Mouse (Mus musculus) forebrain, embryonic 12.5 days (tissue): ENCODE results near the gene Neo1. TPM values are rescaled to one million over a fixed set of nuclear protein-coding genes. Genes with fewer than 3 reads are reported as not detected.

Experiments used
- ATAC-seq: fragments of 200-750 bp; cut with Nextera tagmentation; 2 replicates; pipeline ENCODE4 v1.8.0; 2017; ENCODE audit warnings: moderate TSS enrichment; ENCODE audit not compliant: low FRiP score
- H3K27ac ChIP-seq: fragments of 300-500 bp; sonication (generic); 2 replicates; pipeline ENCODE4 v1.5.1; 2016; ENCODE audit warnings: mild to moderate bottlenecking
- H3K27me3 ChIP-seq: fragments of 300-500 bp; sonication (generic); 2 replicates; pipeline ENCODE4 v1.6.1; 2016; ENCODE audit warnings: mild to moderate bottlenecking
- H3K36me3 ChIP-seq: fragments of 300-500 bp; sonication (generic); replicated peaks from 2 replicates; pipeline ENCODE4 v1.6.1; 2016; ENCODE audit warnings: mild to moderate bottlenecking
- H3K4me1 ChIP-seq: fragments of 300-500 bp; sonication (generic); 2 replicates; pipeline ENCODE4 v1.6.1; 2016
- H3K4me2 ChIP-seq: fragments of 300-500 bp; sonication (generic); 2 replicates; pipeline ENCODE4 v1.6.1; 2016; ENCODE audit warnings: mild to moderate bottlenecking, moderate library complexity
- H3K4me3 ChIP-seq: fragments of 300-500 bp; sonication (generic); replicated peaks from 2 replicates; pipeline ENCODE4 v1.5.1; 2016; ENCODE audit warnings: mild to moderate bottlenecking
- H3K9ac ChIP-seq: fragments of 300-500 bp; sonication (generic); 2 replicates; pipeline ENCODE4 v1.6.1; 2016; ENCODE audit warnings: mild to moderate bottlenecking
- H3K9me3 ChIP-seq: fragments of 300-500 bp; sonication (generic); 2 replicates; pipeline ENCODE4 v1.6.1; 2016
- WGBS: fragments of 180-500 bp; shearing (Covaris S2); methylation state at CpG from one replicate; pipeline ENCODE4 v1.1.7; 2016; 5-methylcytosine and 5-hydroxymethylcytosine counted together
- polyA plus RNA-seq: library from polyadenylated mRNA; unstranded; fragments of >200 nt; fragmentation: Nextera tagmentation; extraction: Ambion mirVana; gene quantifications from 2 replicates; pipeline ENCODE4 v1.2.1, GENCODE M21; 2016

Gene Neo1
- polyA plus RNA-seq: 47.2 and 47.6 TPM in 2 replicates

- Histone ChIP-seq H3K4me1 (peaks cover 27% of the 10 kb centered on the region), H3K36me3 (no peaks in the 10 kb centered on the region), H3K27me3 (peaks cover 10% of the 10 kb centered on the region; the same call in 1 of the 2 replicates), H3K9ac (peak within 1 kb of the TSS; percentile 94), H3K4me2 (peak within 1 kb of the TSS; percentile 77), H3K27ac (peak within 1 kb of the TSS; percentile 100), H3K4me3 (peak within 1 kb of the TSS; percentile 98), H3K9me3 (no peaks in the 10 kb centered on the region)
- under 1% methylated on average over 39 of the region's 86 CpGs for WGBS
- ATAC-seq: peak; percentile 93
Observed at GRCm38 (mm10) chr9:59036159-59036731, at the start of gene Neo1. Gene Neo1 (minus strand): TSS chr9:59036441.

GRCm38 (mm10) chr9:59075632-59076031 lies 39.4 kb upstream of the Neo1 start:
- Histone ChIP-seq H3K27me3 (peaks cover 13% of the 10 kb centered on the region; the same call in 1 of the 2 replicates), H3K4me2 (no peak overlapping the region), H3K4me1 (peaks cover 32% of the 10 kb centered on the region), H3K4me3 (no peak overlapping the region), H3K36me3 (no peaks in the 10 kb centered on the region), H3K27ac (no peak overlapping the region), H3K9me3 (no peaks in the 10 kb centered on the region), H3K9ac (no peak overlapping the region)
- no peak for ATAC-seq
- 67% methylated on average over 4 of the region's 4 CpGs for WGBS

- 72% methylated on average over 4 of the region's 4 CpGs for WGBS
Observed at GRCm38 (mm10) chr9:59073887-59074286, 37.6 kb upstream of the Neo1 start.

GRCm38 (mm10) chr9:59072076-59072777 lies 36.0 kb upstream of the Neo1 start:
- no peaks in the 10 kb centered on the region for H3K9me3 ChIP-seq
- peak overlapping the region; percentile 17; the same call in 1 of the 2 replicates for H3K9ac ChIP-seq
- peak overlapping the region; percentile 20 for H3K4me3 ChIP-seq
- WGBS: 11% methylated on average over 14 of the region's 14 CpGs
- H3K27ac ChIP-seq: peak overlapping the region; percentile 73
- H3K4me2 ChIP-seq: peak overlapping the region; percentile 50
- no peaks in the 10 kb centered on the region for H3K36me3 ChIP-seq
- ATAC-seq: peak; percentile 75; the same call in 1 of the 2 replicates
- H3K27me3 ChIP-seq: peaks cover 28% of the 10 kb centered on the region
- peaks cover 32% of the 10 kb centered on the region for H3K4me1 ChIP-seq

More at GRCm38 (mm10) chr9:59073887-59074286, 37.6 kb upstream of the Neo1 start:
- Histone ChIP-seq H3K4me1 (peaks cover 32% of the 10 kb centered on the region), H3K9ac (no peak overlapping the region), H3K27me3 (peaks cover 29% of the 10 kb centered on the region), H3K9me3 (no peaks in the 10 kb centered on the region), H3K36me3 (no peaks in the 10 kb centered on the region), H3K4me2 (no peak overlapping the region), H3K4me3 (no peak overlapping the region), H3K27ac (peak overlapping the region; percentile 42; the same call in 1 of the 2 replicates)
- no peak for ATAC-seq

GRCm38 (mm10) chr9:59071220-59071977 lies 35.2 kb upstream of the Neo1 start:
- 58% methylated on average over 7 of the region's 7 CpGs for WGBS
- H3K27ac ChIP-seq: peak overlapping the region; percentile 36; the same call in 1 of the 2 replicates
- peaks cover 26% of the 10 kb centered on the region for H3K27me3 ChIP-seq
- H3K9me3 ChIP-seq: no peaks in the 10 kb centered on the region
- H3K9ac ChIP-seq: no peak overlapping the region
- peaks cover 40% of the 10 kb centered on the region for H3K4me1 ChIP-seq
- peak overlapping the region; percentile 50 for H3K4me2 ChIP-seq
- H3K36me3 ChIP-seq: no peaks in the 10 kb centered on the region
- ATAC-seq: peak; percentile 53; the same call in 1 of the 2 replicates
- no peak overlapping the region; the same call in 1 of the 2 replicates for H3K4me3 ChIP-seq

GRCm38 (mm10) chr9:59070216-59070615 lies 34.0 kb upstream of the Neo1 start:
- H3K4me1 ChIP-seq: peaks cover 41% of the 10 kb centered on the region
- H3K9ac ChIP-seq: no peak overlapping the region
- H3K27me3 ChIP-seq: peaks cover 26% of the 10 kb centered on the region
- H3K4me3 ChIP-seq: no peak overlapping the region
- H3K27ac ChIP-seq: no peak overlapping the region
- ATAC-seq: no peak
- WGBS: 84% methylated on average over 4 of the region's 4 CpGs
- no peaks in the 10 kb centered on the region for H3K9me3 ChIP-seq
- no peak overlapping the region for H3K4me2 ChIP-seq
- H3K36me3 ChIP-seq: no peaks in the 10 kb centered on the region

GRCm38 (mm10) chr9:59065616-59066301 lies 29.5 kb upstream of the Neo1 start:
- no peak for ATAC-seq
- Histone ChIP-seq H3K4me3 (no peak overlapping the region), H3K27me3 (peaks cover 17% of the 10 kb centered on the region), H3K27ac (no peak overlapping the region), H3K9ac (no peak overlapping the region), H3K4me1 (peaks cover 9% of the 10 kb centered on the region; the same call in 1 of the 2 replicates), H3K4me2 (no peak overlapping the region), H3K9me3 (no peaks in the 10 kb centered on the region), H3K36me3 (no peaks in the 10 kb centered on the region)
- WGBS: 66% methylated on average over 6 of the region's 6 CpGs

- no peaks in the 10 kb centered on the region for H3K9me3 ChIP-seq
- H3K4me2 ChIP-seq: no peak overlapping the region
- H3K36me3 ChIP-seq: no peaks in the 10 kb centered on the region
- H3K27me3 ChIP-seq: no peaks in the 10 kb centered on the region; the same call in 1 of the 2 replicates
- H3K9ac ChIP-seq: no peak overlapping the region
- no peak for ATAC-seq
- WGBS: 72% methylated on average over 4 of the region's 4 CpGs
- no peak overlapping the region for H3K4me3 ChIP-seq
- peaks cover 9% of the 10 kb centered on the region; the same call in 1 of the 2 replicates for H3K4me1 ChIP-seq
- H3K27ac ChIP-seq: no peak overlapping the region
Observed at GRCm38 (mm10) chr9:59062409-59062808, 26.2 kb upstream of the Neo1 start.

GRCm38 (mm10) chr9:59060026-59060605 lies 23.9 kb upstream of the Neo1 start:
- no peak for ATAC-seq
- no peak overlapping the region for H3K27ac ChIP-seq
- no peaks in the 10 kb centered on the region; the same call in 1 of the 2 replicates for H3K4me1 ChIP-seq
- 79% methylated on average over 9 of the region's 9 CpGs for WGBS
- no peaks in the 10 kb centered on the region; the same call in 1 of the 2 replicates for H3K27me3 ChIP-seq
- H3K36me3 ChIP-seq: no peaks in the 10 kb centered on the region
- no peak overlapping the region for H3K9ac ChIP-seq
- no peak overlapping the region for H3K4me2 ChIP-seq
- no peak overlapping the region for H3K4me3 ChIP-seq
- H3K9me3 ChIP-seq: no peaks in the 10 kb centered on the region

GRCm38 (mm10) chr9:59059158-59059557 lies 22.9 kb upstream of the Neo1 start:
- ATAC-seq: no peak

GRCm38 (mm10) chr9:59058060-59058459 lies 21.8 kb upstream of the Neo1 start:
- no peaks in the 10 kb centered on the region; the same call in 1 of the 2 replicates for H3K27me3 ChIP-seq
- WGBS: 65% methylated on average over 6 of the region's 6 CpGs
- no peak for ATAC-seq

More at GRCm38 (mm10) chr9:59059158-59059557, 22.9 kb upstream of the Neo1 start:
- no peak overlapping the region for H3K4me2 ChIP-seq
- H3K9ac ChIP-seq: no peak overlapping the region
- H3K4me3 ChIP-seq: no peak overlapping the region
- H3K9me3 ChIP-seq: no peaks in the 10 kb centered on the region
- H3K27ac ChIP-seq: no peak overlapping the region
- 85% methylated on average over 6 of the region's 6 CpGs for WGBS
- H3K4me1 ChIP-seq: no peaks in the 10 kb centered on the region; the same call in 1 of the 2 replicates
- H3K36me3 ChIP-seq: no peaks in the 10 kb centered on the region
- H3K27me3 ChIP-seq: no peaks in the 10 kb centered on the region; the same call in 1 of the 2 replicates

More at GRCm38 (mm10) chr9:59058060-59058459, 21.8 kb upstream of the Neo1 start:
- Histone ChIP-seq H3K4me3 (no peak overlapping the region), H3K36me3 (no peaks in the 10 kb centered on the region), H3K27ac (no peak overlapping the region), H3K9ac (no peak overlapping the region), H3K4me1 (no peaks in the 10 kb centered on the region; the same call in 1 of the 2 replicates), H3K9me3 (no peaks in the 10 kb centered on the region), H3K4me2 (no peak overlapping the region)
